Mouse (Mus musculus): ENCODE data around the gene Klk8.

Klk8 gene

DNA sequence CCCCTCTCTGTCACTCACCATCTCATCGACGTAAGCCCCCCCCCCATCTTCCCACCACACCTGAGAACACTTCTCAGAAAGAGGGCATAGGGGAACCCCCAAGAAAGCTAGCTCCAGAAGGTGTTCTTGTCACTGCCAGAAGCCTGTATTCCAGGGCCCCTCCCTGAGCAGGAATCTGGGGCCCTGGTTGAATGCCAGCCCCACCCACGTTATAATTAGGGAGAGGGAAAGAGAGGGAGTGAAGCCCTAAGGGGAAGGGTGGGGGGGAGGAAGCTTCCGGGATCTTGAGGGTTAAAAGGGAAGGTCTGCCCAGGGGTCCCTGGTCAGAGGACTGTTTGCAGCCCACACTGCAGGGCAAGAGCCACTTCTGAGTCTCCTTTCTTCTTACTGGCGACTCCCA, 16.6 kb upstream of the Klk8 start, which contains the start of gene Klk10:
Gene Klk10 (plus strand): TSS at position 290 of the 400 bp plus-strand sequence.
- TF ChIP-seq GATA4 (IDR thresholded peaks at IDR 0.05; ENCODE audit: insufficient replicate concordance, low read length), result no peak

GRCm38 (mm10) chr7:43781541-43781940, 15.8 kb upstream of the Klk8 start:
- no peak for TF ChIP-seq GATA4 (IDR thresholded peaks at IDR 0.05; ENCODE audit: insufficient replicate concordance, low read length)

DNA sequence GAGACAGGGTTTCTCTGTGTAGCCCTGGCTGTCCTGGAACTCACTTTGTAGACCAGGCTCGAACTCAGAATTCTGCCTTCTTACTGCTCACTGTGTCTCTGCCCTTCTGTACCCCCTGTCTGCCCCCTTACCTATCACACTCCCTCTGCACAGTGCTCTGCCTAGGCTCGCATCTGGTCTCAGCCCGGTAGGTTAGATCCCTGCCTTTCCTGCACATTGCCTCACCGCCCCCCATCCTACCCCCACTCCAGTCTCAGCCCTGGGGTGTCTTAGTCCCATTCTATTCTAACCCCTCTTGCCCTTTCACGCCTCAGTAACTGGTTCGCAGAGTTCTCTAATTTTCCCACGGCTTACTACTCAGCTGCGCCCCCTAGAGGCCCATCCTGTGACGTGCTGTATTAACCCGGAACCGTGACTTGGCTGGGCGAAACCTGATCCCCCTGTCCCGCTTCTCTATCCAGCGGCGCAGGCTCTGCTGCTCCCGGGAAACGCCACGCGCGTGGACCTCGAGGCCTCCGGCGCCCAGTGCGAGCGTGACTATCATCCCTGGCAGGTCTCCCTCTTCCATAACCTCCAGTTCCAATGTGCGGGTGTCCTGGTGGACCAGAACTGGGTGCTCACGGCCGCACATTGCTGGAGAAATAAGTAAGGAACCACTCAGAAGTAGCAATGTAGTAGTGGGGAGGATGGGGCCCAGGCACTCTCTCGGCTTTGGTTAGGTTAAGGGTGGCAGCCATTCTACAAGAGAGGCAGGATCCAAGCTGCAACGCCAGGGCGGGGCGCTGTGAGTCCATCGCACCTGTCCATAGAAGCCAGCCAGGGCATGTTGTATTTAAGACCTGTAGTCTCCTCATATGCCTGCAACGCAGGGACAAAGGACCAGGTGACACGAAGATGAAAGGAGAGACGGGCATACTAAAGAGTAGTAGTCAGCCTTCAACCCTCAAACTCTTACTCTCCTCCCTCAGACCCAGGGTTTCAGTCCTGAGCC, 14.8 kb upstream of the Klk8 start:
- TF ChIP-seq GATA4 (IDR thresholded peaks at IDR 0.05; ENCODE audit: insufficient replicate concordance, low read length), result no peak

GRCm38 (mm10) chr7:43785286-43785685, 12.1 kb upstream of the Klk8 start:
- no peak for TF ChIP-seq GATA4 (IDR thresholded peaks at IDR 0.05; ENCODE audit: insufficient replicate concordance, low read length)

- no peak for TF ChIP-seq GATA4 (IDR thresholded peaks at IDR 0.05; ENCODE audit: insufficient replicate concordance, low read length)
These were observed 9.3 kb upstream of the Klk8 start for GRCm38 (mm10) chr7:43788096-43788495.

GRCm38 (mm10) chr7:43789295-43789694, 8.1 kb upstream of the Klk8 start:
- TF ChIP-seq GATA4 (IDR thresholded peaks at IDR 0.05; ENCODE audit: insufficient replicate concordance, low read length), result no peak

DNA sequence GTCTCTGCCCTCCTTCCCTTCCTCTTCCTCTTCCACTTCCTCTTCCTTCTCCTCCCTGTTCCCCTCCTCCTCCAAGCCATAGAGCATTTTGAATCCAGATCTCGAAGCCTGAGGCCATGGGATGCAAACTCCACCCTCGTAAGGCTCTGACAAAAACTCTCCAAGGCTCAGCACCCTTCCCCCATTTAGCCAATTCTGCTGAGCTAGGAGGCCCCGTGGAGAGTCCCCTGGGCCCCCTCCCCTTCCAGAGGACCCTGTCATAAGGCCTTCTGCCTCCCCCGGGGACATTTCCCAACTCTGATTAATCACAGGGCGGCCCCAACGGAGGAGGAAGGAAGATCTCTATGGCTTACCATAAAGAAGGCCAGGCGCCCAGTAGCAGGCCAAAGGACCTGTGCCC, 5.8 kb upstream of the Klk8 start, which contains the start of gene Klk9:
Gene Klk9 (plus strand): TSS at position 301 of the 400 bp plus-strand sequence.
- TF ChIP-seq GATA4 (IDR thresholded peaks at IDR 0.05; ENCODE audit: insufficient replicate concordance, low read length), result no peak

DNA sequence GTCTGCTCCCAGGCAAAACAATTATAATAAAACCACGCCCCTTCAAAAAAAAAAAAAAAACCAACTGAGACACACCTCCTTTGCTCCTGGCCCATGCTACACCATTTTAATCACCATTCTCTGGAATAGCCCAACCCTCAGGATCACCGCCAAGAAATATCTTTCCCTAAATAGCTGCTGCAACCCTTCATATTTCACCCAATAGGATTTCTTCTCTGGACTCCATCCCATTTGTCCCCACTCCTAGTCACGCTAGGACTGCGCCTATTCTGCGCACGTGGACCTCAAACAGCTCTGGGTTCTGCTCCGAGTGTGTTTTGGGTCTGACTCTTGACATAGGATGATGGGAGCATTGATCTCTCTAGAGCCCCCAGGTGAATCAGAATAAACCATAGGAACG, 1.0 kb upstream of the Klk8 start:
- no peak for TF ChIP-seq GATA4 (IDR thresholded peaks at IDR 0.05; ENCODE audit: insufficient replicate concordance, low read length)

- TF ChIP-seq GATA4 (IDR thresholded peaks at IDR 0.05; ENCODE audit: insufficient replicate concordance, low read length), result no peak
These were observed 576 bp downstream of the Klk8 start for GRCm38 (mm10) chr7:43797844-43798462.

- no peak for TF ChIP-seq GATA4 (IDR thresholded peaks at IDR 0.05; ENCODE audit: insufficient replicate concordance, low read length)
These were observed 2.5 kb downstream of the Klk8 start for GRCm38 (mm10) chr7:43799876-43800275.

- TF ChIP-seq GATA4 (IDR thresholded peaks at IDR 0.05; ENCODE audit: insufficient replicate concordance, low read length), result no peak
These were observed 13.6 kb downstream of the Klk8 start, which contains the start of gene Klk7 for GRCm38 (mm10) chr7:43810994-43811393. TSS of gene Klk7 (plus strand) at chr7:43811294.

- TF ChIP-seq GATA4 (IDR thresholded peaks at IDR 0.05; ENCODE audit: insufficient replicate concordance, low read length), result no peak
These were observed 17.8 kb downstream of the Klk8 start for GRCm38 (mm10) chr7:43815211-43815610.

DNA sequence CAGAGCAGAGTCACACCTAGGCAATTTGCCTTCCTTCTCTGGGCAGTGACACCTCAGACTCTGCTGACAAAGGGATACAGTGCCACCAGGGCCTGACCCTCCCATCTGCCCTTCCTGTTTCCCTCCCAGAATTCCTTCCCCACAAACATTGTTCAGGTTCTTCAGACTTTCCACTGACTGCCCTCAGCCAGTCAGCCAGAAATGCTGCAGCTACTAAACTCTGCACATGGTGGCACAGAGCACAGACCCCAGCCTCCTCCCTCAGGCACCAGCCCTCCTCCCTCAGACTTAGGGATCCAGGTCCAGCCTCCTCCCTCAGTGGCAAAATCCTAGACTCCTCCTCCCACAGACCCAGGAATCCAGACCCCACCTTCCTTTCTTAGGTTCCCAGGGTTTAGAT, 19.4 kb downstream of the Klk8 start:
- no peak for TF ChIP-seq GATA4 (IDR thresholded peaks at IDR 0.05; ENCODE audit: insufficient replicate concordance, low read length)

DNA sequence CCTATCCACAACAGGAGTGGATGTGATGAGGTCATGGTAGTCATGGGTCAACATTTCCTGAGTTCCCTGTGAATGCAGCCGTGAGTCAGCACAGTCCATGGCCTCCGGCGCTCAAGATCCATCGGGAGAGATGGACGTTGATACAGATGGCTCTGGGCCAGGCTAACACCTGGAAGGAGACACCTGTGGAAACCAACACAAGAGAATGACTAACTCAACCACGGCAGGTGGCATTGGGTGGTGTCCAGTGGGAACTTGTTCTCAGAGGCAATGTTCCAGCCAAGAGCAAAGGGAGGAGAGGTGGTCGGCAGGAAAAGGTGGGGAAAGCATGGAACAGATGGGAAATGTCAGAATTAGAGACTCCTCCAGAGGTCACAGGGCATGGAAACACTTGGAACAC, 24.2 kb downstream of the Klk8 start:
- no peak for TF ChIP-seq GATA4 (IDR thresholded peaks at IDR 0.05; ENCODE audit: insufficient replicate concordance, low read length)

DNA sequence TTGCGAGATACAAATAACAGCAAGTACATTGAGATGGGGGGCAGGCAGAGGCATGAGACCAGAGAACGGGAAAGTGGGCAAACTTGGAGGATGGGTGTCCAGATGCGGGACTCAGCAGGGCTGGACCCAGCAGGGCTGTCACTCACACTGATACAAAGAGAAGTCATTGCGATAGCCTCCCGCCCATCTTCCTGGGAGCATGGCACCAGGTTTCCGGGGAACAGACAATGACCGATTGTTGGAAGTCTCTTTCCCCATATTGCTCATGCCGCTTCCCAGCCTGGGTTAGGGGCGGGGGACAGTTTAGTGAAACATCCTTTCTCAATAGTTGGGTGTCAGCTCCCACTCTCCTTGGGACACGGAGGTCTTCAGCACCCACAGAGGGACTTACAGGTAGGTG, 26.8 kb downstream of the Klk8 start, which contains the start of gene Klk6:
Gene Klk6 (plus strand): TSS at position 301 of the 400 bp plus-strand sequence.
- no peak for TF ChIP-seq GATA4 (IDR thresholded peaks at IDR 0.05; ENCODE audit: insufficient replicate concordance, low read length)

DNA sequence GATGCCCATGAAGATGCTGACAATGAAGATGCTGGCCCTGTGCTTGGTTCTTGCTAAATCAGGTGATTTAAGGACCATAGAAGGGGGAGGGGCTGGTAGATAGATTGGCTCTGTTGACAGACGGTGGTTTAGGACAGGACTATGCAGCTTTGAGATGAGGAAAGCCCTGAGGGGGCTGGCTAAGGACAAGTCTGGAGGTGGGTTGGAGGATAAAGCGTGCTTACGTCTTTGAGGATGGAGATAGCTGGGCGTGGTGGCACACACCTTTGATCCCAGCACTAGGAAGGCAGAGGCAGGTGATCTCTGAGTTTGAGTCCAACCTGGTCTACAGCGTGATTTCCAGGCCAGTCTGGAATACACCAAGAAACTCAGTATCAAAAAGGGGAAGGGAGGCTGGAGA, 28.7 kb downstream of the Klk8 start:
- no peak for TF ChIP-seq GATA4 (IDR thresholded peaks at IDR 0.05; ENCODE audit: insufficient replicate concordance, low read length)
